Mouse (Mus musculus) forebrain, embryonic 16.5 days (tissue): Measurements from ENCODE around the gene Pi16. TPM values are rescaled to one million over a fixed set of nuclear protein-coding genes. Genes with fewer than 3 reads are reported as not detected.

Source experiments
- ATAC-seq: fragments of 200-750 bp; cut with Nextera tagmentation; 2 replicates; pipeline ENCODE4 v1.8.0; 2017; ENCODE audit warnings: mild to moderate bottlenecking, moderate library complexity
- H3K27ac ChIP-seq: fragments of 300-500 bp; sonication (generic); 2 replicates; pipeline ENCODE4 v1.5.1; 2014; ENCODE audit warnings: low read length, control low read depth
- H3K27me3 ChIP-seq: fragments of 300-500 bp; sonication (generic); replicated peaks from 2 replicates; pipeline ENCODE4 v1.6.1; 2014; ENCODE audit warnings: low read length; ENCODE audit not compliant: control insufficient read depth, insufficient read depth
- H3K36me3 ChIP-seq: fragments of 300-500 bp; sonication (generic); 2 replicates; pipeline ENCODE4 v1.6.1; 2014; ENCODE audit not compliant: control insufficient read depth, insufficient read depth
- H3K4me1 ChIP-seq: fragments of 300-500 bp; sonication (generic); replicated peaks from 2 replicates; pipeline ENCODE4 v1.6.1; 2014; ENCODE audit warnings: low read length; ENCODE audit not compliant: control insufficient read depth, insufficient read depth
- H3K4me2 ChIP-seq: fragments of 300-500 bp; sonication (generic); 2 replicates; pipeline ENCODE4 v1.6.1; 2014; ENCODE audit warnings: mild to moderate bottlenecking, low read length, control low read depth
- H3K4me3 ChIP-seq: fragments of 300-500 bp; sonication (generic); replicated peaks from 2 replicates; pipeline ENCODE4 v1.5.1; 2014; ENCODE audit warnings: mild to moderate bottlenecking, low read length, control low read depth
- H3K9ac ChIP-seq: fragments of 300-500 bp; sonication (generic); replicated peaks from 2 replicates; pipeline ENCODE4 v1.6.1; 2014; ENCODE audit warnings: low read depth, low read length, control low read depth
- H3K9me3 ChIP-seq: fragments of 300-500 bp; sonication (generic); 2 replicates; pipeline ENCODE4 v1.6.1; 2016; ENCODE audit warnings: low read length; ENCODE audit not compliant: control insufficient read depth
- WGBS: fragments of 180-500 bp; shearing (Covaris S2); extraction: QIAGEN DNeasy Blood & Tissue Kit; methylation state at CpG from one replicate; pipeline ENCODE4 v1.1.7; 2014; 5-methylcytosine and 5-hydroxymethylcytosine counted together
- polyA plus RNA-seq: library from polyadenylated mRNA; unstranded; fragments of >200 nt; fragmentation: Nextera tagmentation; extraction: Ambion mirVana; gene quantifications from 2 replicates; pipeline ENCODE4 v1.2.1, GENCODE M21; 2015

Gene Pi16
- polyA plus RNA-seq, 1 experiment from 2014 or later: 2.0 TPM

DNA sequence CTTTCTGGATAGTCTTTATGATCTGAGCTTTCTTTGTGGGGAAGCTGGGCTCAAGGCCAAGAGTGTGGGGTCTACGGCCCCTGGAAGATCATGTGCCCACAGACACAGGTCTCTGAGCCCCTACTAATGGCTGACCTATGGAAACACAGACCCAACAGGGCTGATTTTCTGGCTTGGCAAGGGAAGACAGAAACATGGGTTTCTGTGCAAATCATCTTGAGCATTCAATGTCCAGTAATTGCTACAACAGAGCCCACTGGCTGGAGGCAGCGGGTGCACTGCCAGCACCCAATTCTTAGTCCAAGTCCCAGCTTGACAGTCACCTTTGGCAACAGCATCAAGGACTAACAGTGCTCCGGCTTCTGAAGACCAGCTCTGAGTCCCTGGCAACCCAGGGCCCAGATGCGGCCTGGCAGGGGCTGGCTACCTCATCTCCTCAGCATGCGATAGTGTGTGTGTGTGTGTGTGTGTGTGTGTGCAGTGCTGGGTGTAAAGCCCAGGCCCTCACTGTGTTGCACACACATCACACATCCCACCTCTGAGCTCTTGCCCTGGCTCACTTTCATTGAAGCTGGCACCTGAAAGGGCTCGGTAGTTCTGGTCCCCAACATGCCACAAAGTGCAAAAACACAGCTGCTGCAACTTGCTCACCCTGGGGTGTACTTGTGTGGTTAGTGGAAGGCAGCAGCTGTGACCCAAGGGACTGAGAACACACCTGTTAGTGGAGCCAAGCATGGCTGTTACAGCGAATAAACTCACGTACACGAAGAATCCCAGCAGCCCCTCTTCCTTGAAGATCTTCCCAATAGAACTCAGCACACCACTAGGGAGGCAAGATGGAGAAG lies 20.7 kb downstream of the Pi16 start:
- H3K36me3 ChIP-seq: peaks cover 44% of the 10 kb centered on the region
- no peak overlapping the region for H3K9ac ChIP-seq
- WGBS: 54% methylated on average over 9 of the region's 9 CpGs
- H3K4me1 ChIP-seq: peaks cover 44% of the 10 kb centered on the region
- no peaks in the 10 kb centered on the region for H3K27me3 ChIP-seq
- no peak overlapping the region for H3K4me3 ChIP-seq
- peak overlapping the region; percentile 74 for H3K27ac ChIP-seq
- H3K9me3 ChIP-seq: no peaks in the 10 kb centered on the region
- H3K4me2 ChIP-seq: no peak overlapping the region
- peak; percentile 67 for ATAC-seq

- no peak overlapping the region for H3K4me2 ChIP-seq
- H3K36me3 ChIP-seq: peaks cover 36% of the 10 kb centered on the region
- H3K27ac ChIP-seq: peak overlapping the region; percentile 74
- no peaks in the 10 kb centered on the region for H3K9me3 ChIP-seq
- peaks cover 44% of the 10 kb centered on the region for H3K4me1 ChIP-seq
- no peak overlapping the region; the same call in 1 of the 2 replicates for H3K9ac ChIP-seq
- H3K27me3 ChIP-seq: no peaks in the 10 kb centered on the region
- 70% methylated on average over 11 of the region's 11 CpGs for WGBS
- H3K4me3 ChIP-seq: no peak overlapping the region
- no peak; the same call in 1 of the 2 replicates for ATAC-seq
Observed at GRCm38 (mm10) chr17:29339170-29339768, 21.8 kb downstream of the Pi16 start.

GRCm38 (mm10) chr17:29340406-29341261 lies 23.2 kb downstream of the Pi16 start:
- Histone ChIP-seq H3K4me1 (peaks cover 50% of the 10 kb centered on the region), H3K27me3 (no peaks in the 10 kb centered on the region), H3K4me3 (no peak overlapping the region), H3K36me3 (peaks cover 34% of the 10 kb centered on the region), H3K27ac (no peak overlapping the region), H3K9me3 (no peaks in the 10 kb centered on the region), H3K9ac (no peak overlapping the region), H3K4me2 (no peak overlapping the region)
- 86% methylated on average over 18 of the region's 18 CpGs for WGBS
- ATAC-seq: no peak

GRCm38 (mm10) chr17:29341591-29342003 lies 24.1 kb downstream of the Pi16 start:
- WGBS: 20% methylated on average over 9 of the region's 9 CpGs
- Histone ChIP-seq H3K36me3 (peaks cover 27% of the 10 kb centered on the region), H3K9ac (peak overlapping the region; percentile 17; the same call in 1 of the 2 replicates)

GRCm38 (mm10) chr17:29342010-29342910 lies 24.8 kb downstream of the Pi16 start:
- Histone ChIP-seq H3K4me2 (no peak overlapping the region), H3K36me3 (peaks cover 22% of the 10 kb centered on the region), H3K4me1 (peaks cover 60% of the 10 kb centered on the region), H3K4me3 (no peak overlapping the region), H3K9ac (peak overlapping the region; percentile 32), H3K27me3 (no peaks in the 10 kb centered on the region), H3K9me3 (no peaks in the 10 kb centered on the region), H3K27ac (no peak overlapping the region; the same call in 1 of the 2 replicates)
- WGBS: 53% methylated on average over 13 of the region's 13 CpGs
- no peak for ATAC-seq

More at GRCm38 (mm10) chr17:29341591-29342003, 24.1 kb downstream of the Pi16 start:
- no peak overlapping the region for H3K4me2 ChIP-seq
- H3K4me3 ChIP-seq: no peak overlapping the region
- no peaks in the 10 kb centered on the region for H3K27me3 ChIP-seq
- ATAC-seq: peak; percentile 5; the same call in 1 of the 2 replicates
- H3K9me3 ChIP-seq: no peaks in the 10 kb centered on the region
- H3K27ac ChIP-seq: peak overlapping the region; percentile 67
- peaks cover 60% of the 10 kb centered on the region for H3K4me1 ChIP-seq

DNA sequence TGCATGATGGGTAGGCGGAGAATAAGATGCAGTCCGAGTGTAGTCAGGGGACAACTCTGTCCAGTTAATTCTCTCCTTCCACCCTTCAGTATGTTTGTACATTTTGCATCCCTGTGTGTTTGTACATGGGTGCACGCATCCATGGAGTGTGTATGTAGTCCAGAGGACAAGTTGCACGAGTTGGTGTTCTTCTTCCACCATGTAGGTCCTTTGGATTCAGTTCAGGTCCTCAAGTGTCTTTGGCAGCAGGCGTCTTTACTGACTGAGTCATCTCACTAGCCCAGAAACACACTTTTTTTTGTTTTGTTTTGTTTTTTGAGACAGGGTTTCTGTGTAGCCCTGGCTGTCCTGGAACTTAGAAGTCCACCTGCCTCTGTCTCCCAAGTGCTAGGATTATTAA lies 25.8 kb downstream of the Pi16 start:
- Histone ChIP-seq H3K4me1 (peaks cover 57% of the 10 kb centered on the region), H3K4me3 (no peak overlapping the region), H3K27ac (no peak overlapping the region), H3K36me3 (peaks cover 16% of the 10 kb centered on the region), H3K9ac (no peak overlapping the region), H3K9me3 (no peaks in the 10 kb centered on the region), H3K27me3 (no peaks in the 10 kb centered on the region), H3K4me2 (no peak overlapping the region)
- 89% methylated on average over 5 of the region's 5 CpGs for WGBS
- no peak for ATAC-seq

DNA sequence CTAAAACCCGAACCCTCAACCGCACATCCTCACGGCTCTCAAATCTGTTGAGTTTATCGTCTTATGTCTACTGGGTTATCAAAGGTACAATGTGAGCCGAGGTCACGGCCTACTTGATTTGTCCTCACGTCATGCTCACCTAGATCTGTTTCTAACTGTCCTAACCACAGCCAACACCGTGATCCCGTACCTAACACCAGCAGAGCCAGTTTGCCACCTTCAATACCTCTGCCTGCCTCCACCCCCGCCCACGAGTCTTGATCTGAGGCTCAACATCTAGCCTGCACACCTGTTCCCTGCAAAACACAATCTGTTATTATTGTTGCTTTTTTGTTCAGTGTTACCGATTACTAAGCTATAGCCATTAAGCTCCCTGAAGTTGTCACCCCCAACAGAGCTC lies 27.8 kb downstream of the Pi16 start:
- Histone ChIP-seq H3K27me3 (no peaks in the 10 kb centered on the region), H3K4me3 (peak overlapping the region; percentile 80)
- 86% methylated on average over 12 of the region's 12 CpGs for WGBS

GRCm38 (mm10) chr17:29346496-29347125 lies 29.1 kb downstream of the Pi16 start:
- peak overlapping the region; percentile 78 for H3K9ac ChIP-seq
- H3K9me3 ChIP-seq: no peaks in the 10 kb centered on the region
- H3K4me2 ChIP-seq: peak overlapping the region; percentile 68
- peaks cover 30% of the 10 kb centered on the region for H3K4me1 ChIP-seq
- H3K36me3 ChIP-seq: no peaks in the 10 kb centered on the region
- no peaks in the 10 kb centered on the region for H3K27me3 ChIP-seq
- under 1% methylated on average over 11 of the region's 11 CpGs for WGBS
- peak overlapping the region; percentile 80 for H3K4me3 ChIP-seq
- peak; percentile 65 for ATAC-seq
- peak overlapping the region; percentile 95 for H3K27ac ChIP-seq

More for the DNA sequence above, 27.8 kb downstream of the Pi16 start:
- Histone ChIP-seq H3K4me2 (peak overlapping the region; percentile 68), H3K36me3 (no peaks in the 10 kb centered on the region), H3K9me3 (no peaks in the 10 kb centered on the region), H3K4me1 (peaks cover 39% of the 10 kb centered on the region), H3K27ac (no peak overlapping the region; the same call in 1 of the 2 replicates), H3K9ac (no peak overlapping the region)
- no peak for ATAC-seq
